Mouse (Mus musculus): ENCODE results near the gene Ucp3.

- TF ChIP-seq POLR2A (IDR thresholded peaks at IDR 0.05; ENCODE audit: low read depth, low read length), result no peak
- no peak for TF ChIP-seq TBP (conservative IDR thresholded peaks at IDR 0.05; ENCODE audit: low read depth, low read length)
- no peak for TF ChIP-seq MAX (IDR thresholded peaks at IDR 0.05; ENCODE audit: low read length)
- TF ChIP-seq GABPA (IDR thresholded peaks at IDR 0.05; ENCODE audit: insufficient replicate concordance, low read depth, low read length), result no peak
- no peak for TF ChIP-seq KAT2A (IDR thresholded peaks at IDR 0.05; ENCODE audit: insufficient replicate concordance, low read length)
- no peak for TF ChIP-seq CTCF (conservative IDR thresholded peaks at IDR 0.05 in 1 of 2, IDR thresholded peaks at IDR 0.05 in 1 of 2; ENCODE audit: low read depth in 2 of 2, low read length in 2 of 2)
- TF ChIP-seq HCFC1 (IDR thresholded peaks at IDR 0.05; ENCODE audit: low read depth, low read length), result no peak
- TF ChIP-seq MYC (IDR thresholded peaks at IDR 0.05; ENCODE audit: low read depth, low read length), result no peak
- no peak for TF ChIP-seq USF1 (IDR thresholded peaks at IDR 0.05; ENCODE audit: low read depth, low read length)
- no peak for TF ChIP-seq ZMIZ1 (IDR thresholded peaks at IDR 0.05; ENCODE audit: low read depth, low read length)
- TF ChIP-seq MXI1 (IDR thresholded peaks at IDR 0.05; ENCODE audit: low read depth, low read length), result no peak
Measured at GRCm38 (mm10) chr7:100433295-100433694, 39.5 kb upstream of the Ucp3 start.
